Comparison of ENCODE assay signal across 8 mouse cellular contexts in the genomic region with DNA sequence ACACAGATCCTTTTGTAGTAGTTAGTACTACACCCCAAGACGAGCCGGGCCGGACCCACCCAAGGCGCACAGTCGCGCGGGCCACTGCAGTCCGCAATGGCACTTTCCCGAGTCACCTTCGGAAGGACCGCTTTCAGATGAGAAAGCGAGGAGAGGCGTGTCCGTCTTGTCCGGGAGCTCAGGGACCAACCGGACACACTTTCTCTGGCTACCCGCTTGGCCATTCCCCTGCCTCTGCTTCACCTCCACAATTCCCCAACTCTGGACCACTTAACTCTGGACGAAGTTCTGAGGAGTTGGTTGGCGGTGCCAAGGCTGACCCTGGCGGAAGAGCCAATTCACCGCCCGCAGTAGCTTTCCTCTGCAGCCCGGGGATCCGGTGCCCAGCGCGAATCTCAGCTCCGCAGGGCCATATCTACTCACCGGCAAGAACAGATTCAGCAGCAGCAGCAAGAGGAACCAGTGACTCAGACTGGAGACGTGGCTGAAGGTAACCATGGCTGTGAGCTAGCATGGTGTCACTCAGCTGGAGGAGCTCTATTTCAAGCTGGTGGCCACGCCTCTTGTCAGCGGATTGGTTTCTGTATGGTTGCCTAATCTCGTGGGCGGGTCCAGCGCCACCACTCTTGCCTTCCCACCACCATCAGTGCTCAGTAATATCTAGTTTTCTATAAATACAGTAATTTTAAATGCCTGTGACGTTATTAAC. TPM values are rescaled to one million over a fixed set of nuclear protein-coding genes. Genes with fewer than 3 reads are reported as not detected.
A peak's percentile ranks its signal among the peaks of the same experiment; 100 is the strongest.
DNase-seq lines count a peak whose midpoint lies in the region; ATAC-seq lines count a peak whose summit lies in the region.

Gene Tnfrsf23, minus strand, starts transcription at position 514 of the 709 bp plus-strand sequence.

- H3K4me1 ChIP-seq in hindbrain, embryonic 15.5 days (replicated peaks): peaks cover 6% of the 10 kb centered on the region; the same call in 1 of the 2 replicates

- ATAC-seq in hindbrain, embryonic 15.5 days (ENCODE audit: low FRiP score, low read depth): peak; percentile 82

- WGBS in hindbrain, embryonic 15.5 days: 4% methylated on average over 35 of the region's 35 CpGs

- peaks cover 29% of the 10 kb centered on the region for H3K36me3 ChIP-seq in hindbrain, embryonic 15.5 days

- H3K27ac ChIP-seq in hindbrain, embryonic 15.5 days (replicated peaks): no peak within 1 kb of the TSS

- DNase-seq in MN1 (ENCODE audit: low spot score): peak; percentile 83
- peak; percentile 24 to 54 for DNase-seq in cerebellum, postnatal 25 days
- DNase-seq in frontal cortex, postnatal 25 days (ENCODE audit: low spot score in 2 of 2): peak; percentile 32 to 56
- peak; percentile 52 to 58 for DNase-seq in layer of hippocampus, postnatal 36 days
- DNase-seq in lung, postnatal 25 days (ENCODE audit: low spot score): peak; percentile 87
- DNase-seq in retina, postnatal 7 days (ENCODE audit: low read depth, low spot score): peak; percentile 19
- peak; percentile 68 for DNase-seq in urinary bladder, postnatal 25 days (ENCODE audit: low spot score)

- 0 out of 2 replicates have a peak, but pooled peaks cover 3% of the 10 kb centered on the region for H3K27me3 ChIP-seq in hindbrain, embryonic 15.5 days

- H3K4me3 ChIP-seq in hindbrain, embryonic 15.5 days: peak within 1 kb of the TSS; percentile 37

- H3K4me2 ChIP-seq in hindbrain, embryonic 15.5 days: peak within 1 kb of the TSS; percentile 60

- no peak within 1 kb of the TSS for H3K9ac ChIP-seq in hindbrain, embryonic 15.5 days

- H3K9me3 ChIP-seq in hindbrain, embryonic 15.5 days: no peaks in the 10 kb centered on the region

RNA-seq across cellular contexts. Expression of gene Tnfrsf23, which starts in this region (rescaled TPM):
- 0.90 and 1.6 TPM in 2 replicates for polyA plus RNA-seq in hindbrain, embryonic 15.5 days (2015; fragmentation: Nextera tagmentation; extraction: Ambion mirVana)
- 1 to 10 TPM; 1.1 to 1.4 TPM for total RNA-seq in layer of hippocampus, postnatal 36 days (2021)

Comparison
In these comparisons a context has a peak if more than half of its experiments do, and no peak if none do; other contexts are left out.
1. DNase-seq: peak in every context shown above with its lines; median percentile 87 in lung, postnatal 25 days; 83 in MN1; 68 in urinary bladder, postnatal 25 days; 55 in layer of hippocampus, postnatal 36 days; 44 in frontal cortex, postnatal 25 days; 39 in cerebellum, postnatal 25 days; 19 in retina, postnatal 7 days.